Mouse (Mus musculus) limb, embryonic 11.5 days (tissue): ENCODE results near the gene Gcsam. TPM values are rescaled to one million over a fixed set of nuclear protein-coding genes. Genes with fewer than 3 reads are reported as not detected.

Experiments used
- polyA plus RNA-seq: library from polyadenylated mRNA; unstranded; fragments of >200 nt; fragmentation: Nextera tagmentation; extraction: Ambion mirVana; gene quantifications from 2 replicates; pipeline ENCODE4 v1.2.1, GENCODE M21; 2014

Gcsam gene
- polyA plus RNA-seq, 1 experiment from 2014 or later: 0.04 TPM

Other genes starting within 250 kb of the Gcsam start
- 2.8 and 4.2 TPM in 2 replicates for gene Cd200, start 201.3 kb upstream of the Gcsam start, polyA plus RNA-seq
- gene Gm609, start 117.4 kb upstream of the Gcsam start, polyA plus RNA-seq: not detected in 2 replicates
- not detected in 2 replicates for gene Gm17783, start 78.3 kb upstream of the Gcsam start, polyA plus RNA-seq
- not detected in 2 replicates for gene Slc9c1, start 75.1 kb upstream of the Gcsam start, polyA plus RNA-seq
- gene BC016579, start 43.7 kb downstream of the Gcsam start, polyA plus RNA-seq: 0.09 and 0.14 TPM in 2 replicates
- gene Tmprss7, start 83.3 kb downstream of the Gcsam start, polyA plus RNA-seq: 0.21 and 0.37 TPM in 2 replicates
- 29.2 and 30.2 TPM in 2 replicates for gene Tagln3, start 114.2 kb downstream of the Gcsam start, polyA plus RNA-seq
- 33.6 and 39.5 TPM in 2 replicates for gene Abhd10, start 132.6 kb downstream of the Gcsam start, polyA plus RNA-seq